Mouse (Mus musculus) bone marrow, adult 2 months (tissue): Measurements from ENCODE around the gene Chit1. TPM values are rescaled to one million over a fixed set of nuclear protein-coding genes. Genes with fewer than 3 reads are reported as not detected.
A peak's percentile ranks its signal among the peaks of the same experiment; 100 is the strongest.

Experiments used
- H3K27ac ChIP-seq: fragments of 200-500 bp; 2 replicates; pipeline ENCODE4 v1.5.1; 2012; ENCODE audit warnings: low read depth, mild to moderate bottlenecking, control low read depth, inconsistent platforms, low read length; ENCODE audit not compliant: control insufficient read depth, poor library complexity, insufficient read depth
- H3K4me1 ChIP-seq: fragments of 200-500 bp; 2 replicates; pipeline ENCODE4 v1.6.1; 2011; ENCODE audit warnings: low read length; ENCODE audit not compliant: control insufficient read depth, insufficient read depth
- H3K4me3 ChIP-seq: fragments of 200-500 bp; replicated peaks from 2 replicates; pipeline ENCODE3; 2011; ENCODE audit warnings: mild to moderate bottlenecking, low read depth, low read length, control low read depth; ENCODE audit not compliant: control insufficient read depth
- CTCF ChIP-seq: fragments of 200-500 bp; IDR thresholded peaks from 2 replicates; pipeline ENCODE4 v1.5.1; 2011; ENCODE audit warnings: low read length, control low read depth; ENCODE audit not compliant: control insufficient read depth, insufficient read depth
- POLR2A ChIP-seq: fragments of 200-500 bp; IDR thresholded peaks from 2 replicates; pipeline ENCODE4 v1.6.1; 2011; ENCODE audit warnings: low read depth, mild to moderate bottlenecking, control low read depth, low read length, borderline replicate concordance; ENCODE audit not compliant: control insufficient read depth
- WGBS: fragments of 180-500 bp; shearing (Covaris S2); methylation state at CpG from one replicate; pipeline ENCODE4 v1.1.7; 2018; 5-methylcytosine and 5-hydroxymethylcytosine counted together
- polyA plus RNA-seq: library from polyadenylated mRNA; stranded (reverse); fragments of >200 nt; gene quantifications from 2 replicates; pipeline ENCODE4 v1.2.4, GENCODE M21; 2011; ENCODE audit warnings: low replicate concordance; ENCODE audit not compliant: missing spikeins, insufficient read depth, insufficient read length

The Chit1 gene
- polyA plus RNA-seq, 1 experiment = not detected

- Histone ChIP-seq H3K27ac (peak overlapping the region; percentile 52), H3K4me1 (peaks cover 14% of the 10 kb centered on the region), H3K4me3 (no peak overlapping the region)
- WGBS = 3% methylated on average over 8 of the region's 8 CpGs
- TF ChIP-seq CTCF = no peak
- TF ChIP-seq POLR2A = no peak
Observed at GRCm38 (mm10) chr1:134067143-134067619, 43.9 kb upstream of the Chit1 start.

GRCm38 (mm10) chr1:134070099-134070669, 40.9 kb upstream of the Chit1 start:
- 94% methylated on average over 8 of the region's 8 CpGs for WGBS
- no peak for TF ChIP-seq CTCF
- no peak for TF ChIP-seq POLR2A
- H3K27ac ChIP-seq = no peak overlapping the region
- no peak overlapping the region for H3K4me3 ChIP-seq
- H3K4me1 ChIP-seq = peaks cover 6% of the 10 kb centered on the region; the same call in 1 of the 2 replicates

GRCm38 (mm10) chr1:134071411-134072018, 39.5 kb upstream of the Chit1 start:
- TF ChIP-seq CTCF = no peak
- TF ChIP-seq POLR2A = no peak
- WGBS = 57% methylated on average over 10 of the region's 10 CpGs
- no peak overlapping the region; the same call in 1 of the 2 replicates for H3K27ac ChIP-seq

GRCm38 (mm10) chr1:134073061-134073564, 37.9 kb upstream of the Chit1 start:
- TF ChIP-seq CTCF (no peak), POLR2A (peak; percentile 44; the same call in 1 of the 2 replicates)
- peak overlapping the region; percentile 92 for H3K27ac ChIP-seq
- H3K4me3 ChIP-seq = peak overlapping the region; percentile 33
- WGBS = 16% methylated on average over 6 of the region's 6 CpGs
- H3K4me1 ChIP-seq = peaks cover 1% of the 10 kb centered on the region; the same call in 1 of the 2 replicates

More at GRCm38 (mm10) chr1:134071411-134072018, 39.5 kb upstream of the Chit1 start:
- H3K4me3 ChIP-seq = no peak overlapping the region
- H3K4me1 ChIP-seq = peaks cover 2% of the 10 kb centered on the region; the same call in 1 of the 2 replicates

- no peak overlapping the region for H3K4me3 ChIP-seq
- peak overlapping the region; percentile 92 for H3K27ac ChIP-seq
- TF ChIP-seq CTCF (no peak), POLR2A (no peak)
- 60% methylated on average over 1 of the region's 1 CpGs for WGBS
- H3K4me1 ChIP-seq = peaks cover 1% of the 10 kb centered on the region; the same call in 1 of the 2 replicates
Observed at GRCm38 (mm10) chr1:134073658-134074057, 37.4 kb upstream of the Chit1 start.

GRCm38 (mm10) chr1:134074184-134074583, 36.9 kb upstream of the Chit1 start:
- WGBS = 84% methylated on average over 3 of the region's 3 CpGs
- TF ChIP-seq CTCF = no peak
- no peak for TF ChIP-seq POLR2A
- H3K4me3 ChIP-seq = peak overlapping the region; percentile 13
- H3K27ac ChIP-seq = peak overlapping the region; percentile 78
- peaks cover 1% of the 10 kb centered on the region; the same call in 1 of the 2 replicates for H3K4me1 ChIP-seq

- Histone ChIP-seq H3K4me1 (peaks cover 1% of the 10 kb centered on the region; the same call in 1 of the 2 replicates), H3K27ac (0 out of 2 replicates have a peak overlapping the region, but pooled peaks have one; percentile 7), H3K4me3 (no peak overlapping the region)
- WGBS = 90% methylated on average over 10 of the region's 10 CpGs
- TF ChIP-seq POLR2A (no peak), CTCF (no peak)
Observed at GRCm38 (mm10) chr1:134074606-134075005, 36.4 kb upstream of the Chit1 start.

GRCm38 (mm10) chr1:134075532-134075931, 35.5 kb upstream of the Chit1 start:
- peak overlapping the region; percentile 39 for H3K4me3 ChIP-seq
- H3K4me1 ChIP-seq = peaks cover 1% of the 10 kb centered on the region; the same call in 1 of the 2 replicates
- 93% methylated on average over 8 of the region's 8 CpGs for WGBS
- H3K27ac ChIP-seq = peak overlapping the region; percentile 53
- TF ChIP-seq CTCF = no peak
- TF ChIP-seq POLR2A = no peak
